Mouse (Mus musculus): Measurements from ENCODE around the gene Tmem211. TPM values are rescaled to one million over a fixed set of nuclear protein-coding genes. Genes with fewer than 3 reads are reported as not detected.

Tmem211 gene
- not detected in 2 replicates for polyA plus RNA-seq (2016; fragmentation: Nextera tagmentation; extraction: Ambion mirVana)

- Histone ChIP-seq H3K4me3 (peak within 1 kb of the TSS; percentile 44), H3K27ac (peak within 1 kb of the TSS; percentile 79)
Measured at GRCm38 (mm10) chr5:113226632-113227102, at the start of gene Tmem211. Gene Tmem211 (plus strand): TSS chr5:113226909.

GRCm38 (mm10) chr5:113179451-113179842 lies 47.3 kb upstream of the Tmem211 start:
- peaks cover 33% of the 10 kb centered on the region for H3K4me1 ChIP-seq
- peak overlapping the region; percentile 84 for H3K27ac ChIP-seq
- WGBS: 7% methylated on average over 6 of the region's 9 CpGs
- H3K9me3 ChIP-seq: no peaks in the 10 kb centered on the region
- H3K27me3 ChIP-seq (ENCODE audit: insufficient read depth, poor library complexity, severe bottlenecking): peaks cover 9% of the 10 kb centered on the region; the same call in 1 of the 2 replicates
- H3K4me3 ChIP-seq: peak overlapping the region; percentile 54
- no peak for DNase-seq (ENCODE audit: low spot score)
- peaks cover 18% of the 10 kb centered on the region; the same call in 1 of the 2 replicates for H3K36me3 ChIP-seq

More at GRCm38 (mm10) chr5:113226632-113227102, at the start of gene Tmem211:
- DNase-seq (ENCODE audit: low spot score): peak; percentile 92
- H3K9me3 ChIP-seq: no peaks in the 10 kb centered on the region
- WGBS: 2% methylated on average over 13 of the region's 13 CpGs
- no peaks in the 10 kb centered on the region for H3K36me3 ChIP-seq
- peaks cover 22% of the 10 kb centered on the region; the same call in 1 of the 2 replicates for H3K27me3 ChIP-seq (ENCODE audit: insufficient read depth, poor library complexity, severe bottlenecking)
- peaks cover 30% of the 10 kb centered on the region for H3K4me1 ChIP-seq

GRCm38 (mm10) chr5:113179843-113180682 lies 46.6 kb upstream of the Tmem211 start:
- Histone ChIP-seq H3K27ac (peak overlapping the region; percentile 84), H3K9me3 (no peaks in the 10 kb centered on the region), H3K4me1 (peaks cover 27% of the 10 kb centered on the region), H3K36me3 (peaks cover 20% of the 10 kb centered on the region; the same call in 1 of the 2 replicates), H3K27me3 (ENCODE audit: insufficient read depth, poor library complexity, severe bottlenecking) (peaks cover 9% of the 10 kb centered on the region; the same call in 1 of the 2 replicates), H3K4me3 (peak overlapping the region; percentile 54)
- DNase-seq (ENCODE audit: low spot score): peak; percentile 93
- WGBS: 1% methylated on average over 29 of the region's 30 CpGs

DNA sequence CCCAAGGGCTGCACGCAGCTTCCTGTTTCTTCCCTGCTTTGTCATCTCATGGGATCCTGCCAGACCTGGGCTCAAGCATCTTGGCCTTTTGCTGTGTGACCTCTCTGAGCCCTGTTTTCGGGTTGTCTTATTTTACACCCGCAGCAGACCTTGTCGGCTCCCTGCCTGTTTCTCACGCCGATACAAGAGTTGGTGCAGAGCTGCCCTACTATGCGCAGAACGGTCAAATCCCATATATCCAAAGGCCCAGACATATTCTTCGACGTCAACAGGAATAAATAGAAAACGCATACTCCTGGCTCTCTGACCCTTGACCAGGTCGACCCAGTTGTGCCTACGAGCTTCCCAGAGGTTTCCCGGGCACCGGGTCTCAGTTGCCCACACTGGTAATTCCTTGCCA lies 46.0 kb upstream of the Tmem211 start:
- Histone ChIP-seq H3K27ac (peak overlapping the region; percentile 84), H3K4me1 (peaks cover 25% of the 10 kb centered on the region), H3K9me3 (no peaks in the 10 kb centered on the region), H3K36me3 (peaks cover 20% of the 10 kb centered on the region; the same call in 1 of the 2 replicates), H3K4me3 (peak overlapping the region; percentile 54), H3K27me3 (ENCODE audit: insufficient read depth, poor library complexity, severe bottlenecking) (peaks cover 9% of the 10 kb centered on the region; the same call in 1 of the 2 replicates)
- DNase-seq (ENCODE audit: low spot score): no peak
- WGBS: 77% methylated on average over 15 of the region's 15 CpGs

DNA sequence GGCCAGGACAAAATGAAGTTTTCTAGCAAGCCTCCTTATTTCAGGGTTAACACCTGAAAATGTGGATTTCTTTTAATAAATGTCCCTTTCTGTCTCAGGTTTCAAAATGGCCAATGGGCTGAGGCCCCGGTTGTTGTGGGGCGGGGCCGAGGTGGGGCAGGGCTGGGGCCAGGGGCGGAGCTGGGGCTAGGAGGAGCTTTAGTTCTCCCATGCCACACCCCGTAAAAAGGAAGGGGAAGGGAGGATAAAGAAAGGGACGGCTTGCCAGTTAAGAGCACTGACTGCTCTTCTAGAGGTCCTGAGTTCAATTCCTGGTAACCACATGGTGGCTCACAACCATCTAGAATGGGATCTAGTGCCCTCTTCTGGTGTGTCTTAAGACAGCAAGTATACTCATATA lies 45.3 kb upstream of the Tmem211 start:
- no peak for DNase-seq (ENCODE audit: low spot score)
- Histone ChIP-seq H3K9me3 (no peaks in the 10 kb centered on the region), H3K27me3 (ENCODE audit: insufficient read depth, poor library complexity, severe bottlenecking) (peaks cover 9% of the 10 kb centered on the region; the same call in 1 of the 2 replicates), H3K4me1 (peaks cover 25% of the 10 kb centered on the region), H3K36me3 (peaks cover 20% of the 10 kb centered on the region; the same call in 1 of the 2 replicates), H3K4me3 (no peak overlapping the region), H3K27ac (peak overlapping the region; percentile 84; the same call in 1 of the 2 replicates)
- WGBS: 30% methylated on average over 6 of the region's 6 CpGs

GRCm38 (mm10) chr5:113190558-113190957 lies 36.2 kb upstream of the Tmem211 start:
- no peaks in the 10 kb centered on the region for H3K9me3 ChIP-seq
- peaks cover 32% of the 10 kb centered on the region; the same call in 1 of the 2 replicates for H3K4me1 ChIP-seq
- no peaks in the 10 kb centered on the region for H3K27me3 ChIP-seq (ENCODE audit: insufficient read depth, poor library complexity, severe bottlenecking)
- WGBS: 61% methylated on average over 14 of the region's 14 CpGs
- H3K36me3 ChIP-seq: 0 out of 2 replicates have a peak, but pooled peaks cover 2% of the 10 kb centered on the region
- DNase-seq (ENCODE audit: low spot score): no peak
- no peak overlapping the region for H3K4me3 ChIP-seq
- no peak overlapping the region for H3K27ac ChIP-seq

DNA sequence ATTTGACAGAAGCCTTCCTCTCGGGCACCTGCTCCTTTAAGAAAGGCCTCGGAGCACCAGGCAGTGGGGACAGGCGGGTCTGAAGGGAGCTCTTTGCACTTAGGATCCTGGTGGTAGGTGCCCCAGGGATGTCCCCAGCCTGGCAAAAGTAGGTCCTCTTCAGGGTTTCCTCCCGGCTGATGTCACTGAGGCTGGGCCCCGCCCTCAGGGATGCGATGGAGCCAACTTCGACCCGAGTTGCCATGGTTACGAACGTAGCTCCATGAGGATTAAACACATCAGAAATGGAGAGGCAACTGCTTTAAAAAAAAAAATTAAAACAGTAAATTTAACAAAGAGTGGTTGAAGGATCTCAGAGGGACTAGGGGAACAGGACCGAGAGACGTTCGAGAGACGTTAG lies 34.8 kb upstream of the Tmem211 start:
- no peaks in the 10 kb centered on the region for H3K27me3 ChIP-seq (ENCODE audit: insufficient read depth, poor library complexity, severe bottlenecking)
- H3K27ac ChIP-seq: no peak overlapping the region
- no peak for DNase-seq (ENCODE audit: low spot score)
- 66% methylated on average over 14 of the region's 14 CpGs for WGBS
- no peak overlapping the region for H3K4me3 ChIP-seq
- 0 out of 2 replicates have a peak, but pooled peaks cover 2% of the 10 kb centered on the region for H3K36me3 ChIP-seq
- H3K9me3 ChIP-seq: no peaks in the 10 kb centered on the region
- H3K4me1 ChIP-seq: peaks cover 43% of the 10 kb centered on the region

- Histone ChIP-seq H3K36me3 (0 out of 2 replicates have a peak, but pooled peaks cover 2% of the 10 kb centered on the region), H3K27ac (no peak overlapping the region), H3K4me3 (no peak overlapping the region), H3K4me1 (peaks cover 55% of the 10 kb centered on the region), H3K27me3 (ENCODE audit: insufficient read depth, poor library complexity, severe bottlenecking) (no peaks in the 10 kb centered on the region), H3K9me3 (no peaks in the 10 kb centered on the region)
- no peak for DNase-seq (ENCODE audit: low spot score)
- 91% methylated on average over 18 of the region's 18 CpGs for WGBS
Measured at GRCm38 (mm10) chr5:113193762-113194161, 32.9 kb upstream of the Tmem211 start.

- H3K36me3 ChIP-seq: no peaks in the 10 kb centered on the region
- no peak overlapping the region for H3K27ac ChIP-seq
- H3K9me3 ChIP-seq: no peaks in the 10 kb centered on the region
- peaks cover 63% of the 10 kb centered on the region for H3K4me1 ChIP-seq
- DNase-seq (ENCODE audit: low spot score): no peak
- H3K4me3 ChIP-seq: no peak overlapping the region
- 85% methylated on average over 12 of the region's 12 CpGs for WGBS
- H3K27me3 ChIP-seq (ENCODE audit: insufficient read depth, poor library complexity, severe bottlenecking): no peaks in the 10 kb centered on the region
Measured at GRCm38 (mm10) chr5:113195451-113195850, 31.3 kb upstream of the Tmem211 start.

DNA sequence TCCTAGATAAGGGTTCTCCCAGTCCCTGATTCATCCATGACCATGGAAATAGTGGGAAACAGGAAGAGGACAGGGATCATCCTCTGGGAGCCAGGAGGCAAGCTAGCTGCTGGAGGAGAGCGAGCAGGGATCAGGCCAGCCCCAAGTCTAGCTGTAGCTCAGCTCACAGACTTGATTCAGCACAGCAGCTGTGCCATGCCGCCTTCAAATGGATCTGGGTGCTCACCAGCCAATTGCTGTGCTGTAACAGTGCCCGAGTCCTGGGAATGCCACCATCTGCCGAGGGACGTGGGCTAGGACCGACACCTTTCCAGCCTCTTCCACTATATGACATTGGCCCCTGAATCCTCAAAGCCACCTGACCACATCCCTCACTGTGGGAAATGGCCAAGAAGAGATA lies 30.8 kb upstream of the Tmem211 start:
- DNase-seq (ENCODE audit: low spot score): no peak
- Histone ChIP-seq H3K27ac (no peak overlapping the region), H3K4me1 (peaks cover 59% of the 10 kb centered on the region), H3K36me3 (no peaks in the 10 kb centered on the region), H3K27me3 (ENCODE audit: insufficient read depth, poor library complexity, severe bottlenecking) (no peaks in the 10 kb centered on the region), H3K9me3 (no peaks in the 10 kb centered on the region), H3K4me3 (no peak overlapping the region)
- WGBS: 91% methylated on average over 6 of the region's 6 CpGs

DNA sequence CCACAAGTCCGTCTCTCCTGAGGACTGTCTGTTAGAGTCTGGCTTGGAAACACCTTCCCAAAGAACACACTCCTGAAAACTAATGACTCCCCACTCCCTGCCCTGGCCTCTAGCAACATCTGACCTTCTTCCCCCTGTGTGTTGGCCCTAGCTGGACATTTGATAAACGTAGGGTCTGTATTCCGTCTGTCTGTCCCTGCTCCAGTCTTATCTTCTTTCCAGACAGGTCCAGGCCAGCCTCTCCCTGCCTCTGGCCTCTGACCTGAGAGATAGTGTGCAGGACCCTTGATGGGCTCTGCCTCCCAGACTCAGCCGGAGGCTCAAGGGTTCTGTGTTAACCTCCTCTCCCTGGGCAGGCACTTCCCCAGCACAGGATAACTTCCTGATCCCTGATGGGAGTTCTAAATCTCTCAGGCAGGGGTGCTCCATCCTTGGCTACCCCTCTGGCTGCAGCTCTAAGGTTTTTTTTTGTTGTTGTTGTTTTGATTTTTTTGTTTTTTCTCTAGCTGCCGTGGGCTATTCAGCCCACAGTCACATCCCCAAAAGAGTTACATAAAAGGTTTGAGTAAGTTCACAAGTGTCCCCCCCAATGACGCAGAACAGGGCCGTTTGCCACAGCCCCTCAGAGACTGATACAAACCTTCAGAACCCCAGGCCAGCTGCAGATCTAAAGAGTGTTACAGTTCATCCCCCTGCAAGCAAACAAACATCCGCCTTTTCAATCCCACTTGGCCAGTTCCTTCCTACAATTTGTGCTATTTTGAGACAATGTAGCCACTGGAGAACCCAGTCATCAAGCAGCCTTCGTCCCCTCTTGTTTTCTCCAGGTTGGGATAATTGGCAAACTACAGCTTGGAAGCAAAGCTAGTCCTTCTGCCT lies 29.6 kb upstream of the Tmem211 start:
- no peaks in the 10 kb centered on the region for H3K36me3 ChIP-seq
- no peaks in the 10 kb centered on the region for H3K9me3 ChIP-seq
- H3K4me3 ChIP-seq: no peak overlapping the region
- 18% methylated on average over 9 of the region's 9 CpGs for WGBS
- H3K27ac ChIP-seq: peak overlapping the region; percentile 67
- DNase-seq (ENCODE audit: low spot score): no peak
- peaks cover 55% of the 10 kb centered on the region for H3K4me1 ChIP-seq
- no peaks in the 10 kb centered on the region for H3K27me3 ChIP-seq (ENCODE audit: insufficient read depth, poor library complexity, severe bottlenecking)

DNA sequence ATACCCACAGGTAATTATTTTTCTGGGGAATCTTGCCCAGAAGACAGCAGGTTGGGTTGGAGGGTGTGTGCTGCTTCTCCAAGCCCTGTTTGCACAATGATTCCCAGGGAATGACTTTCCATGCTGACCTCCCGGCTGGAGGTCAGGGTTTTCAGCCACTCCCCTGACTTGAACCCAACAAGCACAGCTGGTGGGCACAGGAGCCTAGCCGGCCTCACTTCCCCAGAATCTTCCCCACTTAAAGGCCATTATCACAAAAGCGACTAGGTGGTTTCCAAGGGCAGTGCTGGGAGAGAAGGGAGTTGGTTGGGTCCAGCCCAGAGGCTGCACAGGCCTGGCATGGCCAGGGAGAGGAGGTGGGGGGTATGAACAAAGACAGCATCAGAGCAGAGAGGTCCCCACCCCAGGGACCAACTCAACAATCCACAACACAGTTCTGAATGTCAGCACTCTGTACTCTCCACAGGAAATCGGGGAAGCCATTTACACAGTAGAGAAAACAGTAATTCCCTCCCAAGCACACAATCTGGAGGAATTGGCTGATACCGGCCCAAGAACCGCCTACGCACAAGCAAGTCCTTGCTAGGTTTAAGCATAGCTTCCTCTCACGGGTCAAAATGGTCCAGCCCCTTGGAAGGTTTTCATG lies 27.5 kb upstream of the Tmem211 start:
- no peak for DNase-seq (ENCODE audit: low spot score)
- peaks cover 45% of the 10 kb centered on the region for H3K4me1 ChIP-seq
- H3K27me3 ChIP-seq (ENCODE audit: insufficient read depth, poor library complexity, severe bottlenecking): no peaks in the 10 kb centered on the region
- 0 out of 2 replicates have a peak, but pooled peaks cover 4% of the 10 kb centered on the region for H3K36me3 ChIP-seq
- WGBS: 47% methylated on average over 8 of the region's 8 CpGs
- no peaks in the 10 kb centered on the region for H3K9me3 ChIP-seq
- no peak overlapping the region for H3K4me3 ChIP-seq
- H3K27ac ChIP-seq: peak overlapping the region; percentile 77; the same call in 1 of the 2 replicates
